Mouse (Mus musculus): ENCODE data around the gene Lias. TPM values are rescaled to one million over a fixed set of nuclear protein-coding genes. Genes with fewer than 3 reads are reported as not detected.

Lias gene
- polyA plus RNA-seq, 1 experiment from 2014 or later: 57.5 TPM

DNA sequence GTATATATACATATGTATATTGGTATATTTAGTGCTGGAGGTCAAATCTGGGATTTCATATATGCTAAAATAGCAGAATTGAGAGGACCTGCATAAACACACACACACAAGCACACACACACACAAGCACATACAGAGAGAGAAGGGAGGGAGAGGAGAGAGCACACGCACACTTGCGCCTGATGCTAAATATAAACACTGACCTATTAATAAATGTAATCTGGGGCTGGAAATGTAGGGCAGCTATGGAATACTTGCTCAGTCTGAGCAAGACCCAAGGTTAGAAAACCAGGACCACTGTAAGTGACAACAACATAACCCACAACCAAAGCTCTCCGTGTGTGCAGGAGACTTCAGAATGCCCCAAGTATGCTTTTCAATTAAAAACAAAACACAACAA lies 68.2 kb downstream of the Lias start:
- no peaks in the 10 kb centered on the region for H3K9me3 ChIP-seq (replicated peaks; ENCODE audit: control insufficient read depth, low read length)
- no peak for ATAC-seq (ENCODE audit: insufficient read depth, low FRiP score)
- WGBS: 62% methylated on average over 3 of the region's 3 CpGs
- no peak overlapping the region for H3K4me2 ChIP-seq (ENCODE audit: low read depth, low read length)
- H3K27ac ChIP-seq (ENCODE audit: low read length): no peak overlapping the region; the same call in 1 of the 2 replicates
- H3K9ac ChIP-seq (ENCODE audit: low read length): no peak overlapping the region
- 0 out of 2 replicates have a peak, but pooled peaks cover 4% of the 10 kb centered on the region for H3K36me3 ChIP-seq (ENCODE audit: control insufficient read depth, insufficient read depth, low read length)
- no peaks in the 10 kb centered on the region for H3K27me3 ChIP-seq (ENCODE audit: control insufficient read depth, insufficient read depth, low read length)
- H3K4me1 ChIP-seq (ENCODE audit: control insufficient read depth, insufficient read depth, low read length): peaks cover 26% of the 10 kb centered on the region
- H3K4me3 ChIP-seq (replicated peaks; ENCODE audit: low read length): no peak overlapping the region

Other genes starting within 250 kb of the Lias start
- 6.3 and 7.4 TPM in 2 replicates for gene Wdr19, start 191.8 kb upstream of the Lias start, polyA plus RNA-seq (2015; fragmentation: Nextera tagmentation; extraction: Ambion mirVana)
- gene Rfc1, start 55.8 kb upstream of the Lias start, polyA plus RNA-seq (2015; fragmentation: Nextera tagmentation; extraction: Ambion mirVana): 65.7 and 77.8 TPM in 2 replicates
- 1.8 and 1.9 TPM in 2 replicates for gene Klb, start 43.2 kb upstream of the Lias start, polyA plus RNA-seq (2015; fragmentation: Nextera tagmentation; extraction: Ambion mirVana)
- 850 and 976 TPM in 2 replicates for gene Rpl9, start 53 bp upstream of the Lias start, polyA plus RNA-seq (2015; fragmentation: Nextera tagmentation; extraction: Ambion mirVana)
- 184 and 191 TPM in 2 replicates for gene Ugdh, start 44.5 kb downstream of the Lias start, polyA plus RNA-seq (2015; fragmentation: Nextera tagmentation; extraction: Ambion mirVana)
- not detected in 2 replicates for gene Gm43552, start 101.3 kb downstream of the Lias start, polyA plus RNA-seq (2015; fragmentation: Nextera tagmentation; extraction: Ambion mirVana)
- 187 and 192 TPM in 2 replicates for gene Smim14, start 145.7 kb downstream of the Lias start, polyA plus RNA-seq (2015; fragmentation: Nextera tagmentation; extraction: Ambion mirVana)
- 145 and 155 TPM in 2 replicates for gene Ube2k, start 145.7 kb downstream of the Lias start, polyA plus RNA-seq (2015; fragmentation: Nextera tagmentation; extraction: Ambion mirVana)